Mouse (Mus musculus) G1E (cell line): ENCODE measurements around the gene Tmem53.

ENCODE experiments used
- CTCF ChIP-seq: IDR thresholded peaks from 2 replicates; pipeline ENCODE4 v1.5.1; 2012; ENCODE audit warnings: low read depth, low read length, inconsistent platforms, mixed read lengths
- GATA1 ChIP-seq: IDR thresholded peaks from 2 replicates; pipeline ENCODE4 v1.6.1; 2012; ENCODE audit warnings: borderline replicate concordance, low read length, inconsistent platforms, mixed read lengths
- GATA2 ChIP-seq: IDR thresholded peaks from 2 replicates; pipeline ENCODE4 v1.6.1; 2012; ENCODE audit warnings: low read depth, low read length, inconsistent platforms, borderline replicate concordance
- POLR2AphosphoS5 ChIP-seq: IDR thresholded peaks from 2 replicates; pipeline ENCODE4 v1.6.1; 2012; ENCODE audit warnings: low read depth, low read length, inconsistent platforms; ENCODE audit not compliant: insufficient replicate concordance
- TAL1 ChIP-seq: conservative IDR thresholded peaks from 2 replicates; pipeline ENCODE4 v1.6.1; 2012; ENCODE audit warnings: low read depth, low read length, inconsistent platforms, mixed read lengths

DNA sequence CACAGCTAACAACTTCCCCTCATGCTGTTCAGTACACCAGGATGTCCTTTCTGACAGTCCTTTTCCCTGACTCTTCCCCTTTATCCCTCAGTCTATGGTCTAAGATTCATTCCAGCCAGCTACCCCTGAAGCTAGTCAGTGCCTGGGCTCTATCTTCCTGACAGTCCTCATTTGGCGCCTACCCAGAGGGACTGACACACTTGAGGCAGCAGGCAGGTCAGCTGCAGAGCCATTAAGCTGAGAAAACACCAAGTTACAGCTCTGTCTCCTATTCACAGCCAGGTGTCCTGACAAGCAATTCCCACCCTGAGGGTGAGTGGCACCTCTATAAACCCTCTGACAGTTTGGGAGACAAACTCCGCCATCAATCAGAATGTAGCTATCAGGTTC, 27.5 kb downstream of the Tmem53 start:
- TF ChIP-seq CTCF (no peak), TAL1 (no peak), GATA1 (no peak), GATA2 (no peak), POLR2AphosphoS5 (no peak)
